Mouse (Mus musculus) lung, postnatal 0 days (tissue): ENCODE measurements around the gene Cebpa.

ENCODE experiments used
- CTCF ChIP-seq: IDR thresholded peaks from 2 replicates; pipeline ENCODE4 v1.5.1; 2016; ENCODE audit warnings: antibody characterized with exemption, mild to moderate bottlenecking
- EP300 ChIP-seq: IDR thresholded peaks from 2 replicates; pipeline ENCODE4 v1.6.1; 2016; ENCODE audit warnings: antibody characterized with exemption, mild to moderate bottlenecking, control low read depth

DNA sequence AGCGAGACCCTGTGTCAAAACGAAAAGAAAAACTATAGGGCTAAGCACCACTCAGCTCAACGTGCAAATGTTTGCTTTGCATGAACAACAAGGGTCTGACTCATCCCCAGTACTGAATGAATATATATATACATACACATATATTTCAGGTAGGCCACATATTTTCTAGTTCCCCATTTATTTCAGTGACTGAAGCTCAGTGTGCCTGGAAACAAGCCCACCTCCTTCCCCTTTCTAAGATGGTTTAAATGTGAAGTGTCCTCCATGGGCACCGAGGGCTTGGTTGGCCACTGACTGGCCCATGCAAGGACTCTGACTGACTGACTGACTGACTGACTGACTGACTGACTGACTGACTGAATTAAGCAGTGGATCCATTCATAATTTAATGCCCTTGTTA, 19.6 kb upstream of the Cebpa start:
- TF ChIP-seq EP300 (no peak), CTCF (no peak)
